Mouse (Mus musculus): ENCODE measurements at regions not wholly inside any gene's neighbourhood (a gene's known extent, or its start where the extent isn't known, plus 50 kb on each side); places are given as distances from the start of the nearest gene placed in this dataset.

- TF ChIP-seq POLR2A (IDR thresholded peaks at IDR 0.05; ENCODE audit: borderline replicate concordance, insufficient read depth, low read length) (no peak), CTCF (IDR thresholded peaks at IDR 0.05; ENCODE audit: borderline replicate concordance, insufficient read depth, low read depth, low read length) (no peak)
Observed at GRCm38 (mm10) chr2:30721048-30721461, 82.4 kb downstream of the 1700001O22Rik start.
